Mouse (Mus musculus) monocyte, adult 5-6 weeks (primary cell): ENCODE data around the gene Nfe2l2. TPM values are rescaled to one million over a fixed set of nuclear protein-coding genes. Genes with fewer than 3 reads are reported as not detected.

Source experiments
- ATAC-seq: fragments of 153-309, 156-312 bp; replicated peaks from 2 replicates; pipeline ENCODE4 v1.8.0; 2017; ENCODE audit warnings: mild to moderate bottlenecking; ENCODE audit not compliant: low TSS enrichment, insufficient number of reproducible peaks, severe bottlenecking, poor library complexity, low FRiP score
- total RNA-seq: library from RNA; stranded (forward); fragments of 200-1000, 200-491, 200-594 nt; gene quantifications from 3 replicates; pipeline ENCODE4 v1.2.3, GENCODE M21; 2017

Gene Nfe2l2
- total RNA-seq, 1 experiment from 2014 or later: 230 TPM

- ATAC-seq: no peak
Observed at GRCm38 (mm10) chr2:75691316-75691715, 13.1 kb downstream of the Nfe2l2 start.

GRCm38 (mm10) chr2:75690656-75691055 lies 13.8 kb downstream of the Nfe2l2 start:
- ATAC-seq: no peak

GRCm38 (mm10) chr2:75689482-75690158 lies 14.8 kb downstream of the Nfe2l2 start:
- no peak for ATAC-seq

DNA sequence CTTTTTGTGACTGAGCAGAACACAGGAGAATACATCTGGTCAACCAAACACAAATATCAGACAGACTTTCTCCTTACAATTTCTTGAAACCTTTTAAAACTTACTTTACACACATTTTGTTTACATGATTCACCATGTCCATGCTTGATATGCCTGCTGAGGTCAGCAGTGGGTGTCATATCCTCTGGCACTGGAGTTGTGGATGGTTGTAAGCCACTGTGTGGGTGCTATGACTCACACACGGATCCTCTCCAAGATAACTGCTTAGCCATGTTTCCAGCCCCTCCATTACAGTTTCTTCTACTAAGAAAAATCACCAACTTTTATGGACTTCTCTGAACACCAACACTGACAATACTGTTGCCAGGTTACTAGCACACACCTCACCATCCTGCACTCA lies 15.5 kb downstream of the Nfe2l2 start:
- ATAC-seq: no peak

- no peak for ATAC-seq
Observed at GRCm38 (mm10) chr2:75687040-75687749, 17.2 kb downstream of the Nfe2l2 start.

- peak; percentile 66 for ATAC-seq
Observed at GRCm38 (mm10) chr2:75685458-75685861, 19.0 kb downstream of the Nfe2l2 start.

GRCm38 (mm10) chr2:75684526-75684925 lies 19.9 kb downstream of the Nfe2l2 start:
- ATAC-seq: no peak

- ATAC-seq: peak; percentile 86
Observed at GRCm38 (mm10) chr2:75682978-75683709, 21.3 kb downstream of the Nfe2l2 start.

GRCm38 (mm10) chr2:75681439-75681838 lies 23.0 kb downstream of the Nfe2l2 start:
- ATAC-seq: no peak

DNA sequence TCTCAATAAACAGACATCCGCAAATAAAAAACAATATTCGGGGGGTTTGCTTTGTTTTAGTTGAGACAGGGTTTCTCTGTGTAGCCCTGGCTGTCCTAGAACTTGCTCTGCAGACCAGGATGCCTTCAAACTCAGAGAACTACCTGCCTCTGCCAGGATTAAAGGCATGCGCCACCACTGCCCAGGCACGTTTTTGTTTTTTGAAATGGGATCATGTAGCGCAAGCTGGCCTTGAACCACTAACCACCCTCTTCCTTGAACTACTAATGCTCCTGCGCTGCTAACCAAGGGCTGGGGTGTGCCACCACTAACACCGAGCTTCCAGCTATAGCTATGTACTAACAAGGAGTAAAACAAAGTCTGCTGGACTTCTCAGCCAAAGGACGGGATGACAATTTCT lies 24.5 kb downstream of the Nfe2l2 start:
- no peak for ATAC-seq

DNA sequence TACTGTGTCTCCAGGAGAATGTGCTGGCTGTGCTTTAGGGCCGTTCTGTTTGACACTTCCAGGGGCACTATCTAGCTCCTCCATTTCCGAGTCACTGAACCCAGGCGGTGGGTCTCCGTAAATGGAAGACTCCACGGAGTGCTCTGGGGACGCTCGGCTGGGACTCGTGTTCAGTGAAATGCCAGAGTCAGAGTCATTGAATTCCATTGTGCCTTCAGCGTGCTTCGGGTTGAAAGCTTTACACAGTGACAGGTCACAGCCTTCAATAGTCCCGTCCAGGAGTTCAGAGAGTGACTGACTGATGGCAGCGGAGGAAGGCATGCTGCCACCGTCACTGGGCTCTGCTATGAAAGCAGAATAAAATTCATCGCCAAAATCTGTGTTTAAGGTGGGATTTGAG lies 27.9 kb downstream of the Nfe2l2 start:
- ATAC-seq: no peak

DNA sequence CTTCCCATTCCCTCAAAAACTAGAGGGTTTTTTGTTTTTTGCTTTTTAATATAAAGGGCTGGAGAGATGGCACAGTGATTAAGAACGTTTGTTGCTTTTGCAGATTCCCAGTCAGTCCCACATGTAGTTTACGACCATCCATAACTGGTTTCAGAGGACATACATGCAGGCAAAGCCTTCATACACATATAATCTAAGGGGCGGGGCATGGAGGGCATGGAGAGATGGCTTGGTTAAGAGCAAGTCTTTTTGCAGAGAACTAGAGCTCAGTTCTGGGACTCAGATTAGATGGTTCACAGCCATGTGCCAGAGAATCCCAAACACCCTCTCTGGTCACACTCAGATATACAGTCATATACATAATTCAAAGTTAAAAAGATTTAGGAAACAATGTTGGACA lies 31.9 kb downstream of the Nfe2l2 start:
- no peak for ATAC-seq

DNA sequence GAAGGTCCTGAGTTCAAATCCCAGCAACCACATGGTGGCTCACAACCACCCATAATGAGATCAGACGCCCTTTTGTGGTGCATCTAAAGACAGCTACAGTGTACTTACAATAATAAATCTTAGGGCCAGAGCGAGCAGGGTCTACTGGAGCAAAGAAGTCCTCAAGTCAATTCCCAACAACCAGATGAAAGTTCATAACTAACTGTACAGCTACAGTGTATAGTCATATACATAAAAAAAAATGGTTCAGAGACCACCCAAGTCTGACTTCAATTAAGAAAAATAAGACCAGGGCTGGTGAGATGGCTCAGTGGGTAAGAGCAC lies 33.1 kb downstream of the Nfe2l2 start:
- ATAC-seq: no peak

DNA sequence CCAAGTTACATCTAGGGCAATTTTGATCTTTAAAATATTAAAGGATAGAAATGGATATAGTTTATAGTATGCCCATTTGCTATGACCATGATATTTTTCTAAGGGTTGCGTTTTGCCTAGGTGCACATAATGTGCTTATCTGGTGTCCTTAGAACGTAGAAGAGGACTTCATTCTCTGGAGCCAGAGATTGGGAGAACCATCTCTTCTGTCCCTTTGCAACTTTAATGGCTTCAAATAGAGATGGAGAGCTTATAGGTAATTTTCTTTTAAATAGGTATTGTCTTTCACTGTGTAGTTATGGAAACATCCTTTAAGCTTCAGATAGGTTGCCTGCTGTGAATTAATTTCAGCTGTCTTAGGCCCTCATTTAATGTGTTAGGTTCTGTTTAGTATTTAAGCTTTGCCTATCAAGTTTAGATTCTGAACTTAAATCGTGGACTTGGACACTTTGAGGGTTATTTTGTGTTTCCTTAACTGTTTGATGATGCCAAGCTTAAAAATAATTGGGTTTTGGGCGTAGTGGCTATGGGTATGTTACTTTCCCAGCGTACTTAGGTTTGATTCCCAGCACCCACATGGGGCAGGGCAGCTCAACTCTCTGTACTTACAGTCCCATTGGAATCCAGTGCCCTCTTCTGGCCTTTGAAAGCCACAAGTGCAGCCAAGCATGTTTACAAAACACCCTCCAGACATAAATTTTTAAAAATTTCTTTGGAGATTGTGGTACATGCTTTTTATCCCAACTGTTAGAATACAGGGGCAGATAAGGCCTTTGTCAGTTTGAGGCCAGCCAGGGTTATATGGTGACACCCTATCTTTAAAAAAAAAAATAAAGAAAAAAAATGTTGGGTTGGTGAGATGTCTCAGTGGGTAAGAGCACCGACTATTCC lies 33.8 kb downstream of the Nfe2l2 start:
- no peak for ATAC-seq

DNA sequence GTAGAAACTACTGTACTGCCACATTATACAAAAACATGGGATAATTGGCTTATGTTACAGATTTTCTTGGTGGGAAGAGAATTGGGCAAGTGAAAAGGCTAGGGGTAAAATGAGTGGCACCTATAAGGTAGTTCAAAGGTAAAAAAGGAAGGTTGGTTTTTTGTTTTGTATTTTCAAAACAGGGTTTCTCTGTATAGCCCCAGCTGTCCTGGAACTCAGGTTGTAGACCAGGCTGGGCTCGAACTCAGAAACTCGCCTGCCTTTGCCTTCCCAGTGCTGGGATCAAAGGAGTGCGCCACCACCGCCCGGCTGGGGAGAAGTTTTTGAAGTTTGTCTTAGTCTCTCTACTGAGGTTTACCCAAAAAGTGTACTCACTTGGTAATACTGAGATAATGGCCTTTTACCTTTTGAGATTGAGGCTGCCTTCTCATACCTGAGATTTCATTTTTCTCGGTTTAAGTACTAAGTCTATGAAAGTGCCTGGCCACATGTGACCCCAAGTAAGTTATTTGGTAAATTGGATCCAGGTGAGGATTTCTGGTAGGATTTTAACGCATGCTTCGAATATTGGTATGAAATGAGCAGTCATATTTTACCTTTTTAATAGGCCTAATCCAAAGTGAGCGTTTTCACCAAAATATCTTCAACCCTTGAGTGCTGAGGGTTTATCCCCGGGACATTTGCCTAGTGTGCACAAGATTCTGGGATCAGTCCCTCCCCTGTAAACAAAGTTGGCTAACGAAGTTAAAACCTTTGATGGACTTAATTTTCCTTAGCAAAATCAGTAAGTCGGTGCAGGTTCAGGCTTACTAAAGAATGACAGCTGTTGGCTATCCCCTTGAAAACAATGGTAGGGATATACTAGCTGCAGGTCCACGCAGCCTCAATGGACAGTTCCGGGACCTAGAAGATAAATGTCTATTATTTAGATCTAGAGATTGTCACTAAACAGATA lies 34.7 kb downstream of the Nfe2l2 start:
- 0 out of 2 replicates have a peak, but pooled peaks have one; percentile 28 for ATAC-seq

- no peak for ATAC-seq
Observed at GRCm38 (mm10) chr2:75661106-75661505, 43.3 kb downstream of the Nfe2l2 start.

- no peak for ATAC-seq
Observed at GRCm38 (mm10) chr2:75660255-75660948, 44.0 kb downstream of the Nfe2l2 start.
